Mouse (Mus musculus): ENCODE data around the gene Dynlt1b. TPM values are rescaled to one million over a fixed set of nuclear protein-coding genes. Genes with fewer than 3 reads are reported as not detected.
"Not testable (repeated sequence)": the region's sequence is repeated elsewhere in the genome, so short reads cannot be mapped to it uniquely, and the experiment has no call there.

Dynlt1b gene
- polyA plus RNA-seq, 1 experiment from 2014 or later: 526 TPM

DNA sequence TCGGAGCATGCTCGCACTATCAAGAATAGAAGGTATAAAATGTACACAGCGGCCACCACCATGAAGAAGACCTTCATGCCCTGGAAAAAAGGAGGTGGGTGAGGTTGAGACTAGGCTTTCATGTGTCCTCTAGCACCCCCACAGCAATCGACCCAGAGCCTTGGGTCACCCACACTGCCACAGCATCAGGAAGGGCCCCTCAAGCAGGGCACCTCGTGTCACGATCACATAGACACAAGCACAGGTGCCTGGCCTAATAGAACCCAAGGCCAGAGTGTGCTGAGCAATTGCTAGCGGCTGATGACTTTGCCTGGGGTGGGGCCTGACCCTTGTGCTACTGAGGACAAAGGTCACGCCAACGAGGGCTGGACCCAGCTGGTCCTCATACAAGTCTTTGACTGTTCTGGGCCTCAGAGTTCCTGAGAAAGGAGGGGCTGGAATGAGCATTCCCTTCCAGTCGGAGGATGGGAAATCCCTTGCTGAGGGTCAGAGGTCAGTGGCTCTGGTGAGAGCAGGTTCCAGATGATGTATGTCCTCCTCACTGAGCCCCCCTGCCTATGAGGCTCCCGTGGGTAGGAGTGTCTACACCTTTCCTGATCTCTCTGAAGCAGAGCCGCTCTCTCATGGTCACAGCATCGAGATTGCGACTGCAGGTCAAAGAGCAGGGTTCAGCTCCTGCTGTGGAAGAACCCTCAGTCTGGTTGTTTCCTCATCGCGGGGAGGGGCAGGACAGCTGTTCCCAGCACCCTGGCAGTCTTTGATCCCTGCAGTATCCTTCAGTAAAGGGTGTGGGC lies 16.1 kb downstream of the Dynlt1b start:
- WGBS: 54% methylated on average over 11 of the region's 16 CpGs
- not testable (repeated sequence) for H3K4me2 ChIP-seq (replicated peaks); H3K27ac ChIP-seq (replicated peaks); H3K4me1 ChIP-seq; H3K36me3 ChIP-seq; H3K27me3 ChIP-seq; H3K4me3 ChIP-seq (replicated peaks); H3K9ac ChIP-seq; H3K9me3 ChIP-seq (replicated peaks)
- ATAC-seq (ENCODE audit: insufficient number of reproducible peaks, low FRiP score, low TSS enrichment, low read depth): 0 out of 2 replicates have a peak, but pooled peaks have one; percentile 5

DNA sequence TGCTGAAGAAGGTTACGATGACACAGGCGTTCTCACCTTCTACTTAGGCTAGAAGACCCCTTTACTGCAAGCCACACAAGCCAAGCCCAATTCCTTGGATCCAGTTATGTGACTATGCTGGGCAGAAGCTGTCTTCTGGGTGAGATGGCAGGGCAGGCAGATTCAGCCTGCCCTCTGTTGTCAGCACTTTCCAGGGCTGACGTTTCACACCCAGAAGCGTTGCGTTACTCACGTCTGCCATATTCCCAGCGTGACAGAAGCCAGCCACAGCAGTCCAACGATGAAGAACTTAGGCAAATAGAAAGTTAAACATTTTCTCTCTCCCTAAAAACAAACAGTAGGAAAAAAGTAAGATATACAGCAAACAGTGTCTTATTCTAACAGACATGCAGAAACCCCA lies 18.4 kb downstream of the Dynlt1b start:
- 82% methylated on average over 8 of the region's 8 CpGs for WGBS
- H3K36me3 ChIP-seq; H3K4me3 ChIP-seq (replicated peaks); H3K4me1 ChIP-seq; H3K27me3 ChIP-seq; H3K27ac ChIP-seq (replicated peaks); H3K9me3 ChIP-seq (replicated peaks); ATAC-seq (ENCODE audit: insufficient number of reproducible peaks, low FRiP score, low TSS enrichment, low read depth); H3K4me2 ChIP-seq (replicated peaks); H3K9ac ChIP-seq: not testable (repeated sequence)

GRCm38 (mm10) chr17:6449166-6449565 lies 19.3 kb downstream of the Dynlt1b start:
- H3K27ac ChIP-seq (replicated peaks); H3K9ac ChIP-seq; H3K27me3 ChIP-seq; ATAC-seq (ENCODE audit: insufficient number of reproducible peaks, low FRiP score, low TSS enrichment, low read depth); H3K36me3 ChIP-seq; H3K4me1 ChIP-seq; H3K9me3 ChIP-seq (replicated peaks); H3K4me2 ChIP-seq (replicated peaks); H3K4me3 ChIP-seq (replicated peaks): not testable (repeated sequence)
- 86% methylated on average over 12 of the region's 12 CpGs for WGBS

- not testable (repeated sequence) for H3K9ac ChIP-seq; H3K27me3 ChIP-seq; H3K4me3 ChIP-seq (replicated peaks); H3K9me3 ChIP-seq (replicated peaks); ATAC-seq (ENCODE audit: insufficient number of reproducible peaks, low FRiP score, low TSS enrichment, low read depth); H3K4me1 ChIP-seq; H3K27ac ChIP-seq (replicated peaks); H3K4me2 ChIP-seq (replicated peaks)
- 88% methylated on average over 2 of the region's 10 CpGs for WGBS
- H3K36me3 ChIP-seq: peaks cover 12% of the 10 kb centered on the region
These were observed 21.3 kb downstream of the Dynlt1b start for GRCm38 (mm10) chr17:6451205-6451604.

- H3K9me3 ChIP-seq (replicated peaks); H3K4me3 ChIP-seq (replicated peaks); H3K27ac ChIP-seq (replicated peaks); H3K4me2 ChIP-seq (replicated peaks); H3K4me1 ChIP-seq; H3K9ac ChIP-seq; ATAC-seq (ENCODE audit: insufficient number of reproducible peaks, low FRiP score, low TSS enrichment, low read depth); H3K27me3 ChIP-seq: not testable (repeated sequence)
- 89% methylated on average over 9 of the region's 11 CpGs for WGBS
- peaks cover 16% of the 10 kb centered on the region for H3K36me3 ChIP-seq
These were observed 22.8 kb downstream of the Dynlt1b start for GRCm38 (mm10) chr17:6452689-6453088.

- 84% methylated on average over 2 of the region's 2 CpGs for WGBS
- peaks cover 21% of the 10 kb centered on the region for H3K36me3 ChIP-seq
- not testable (repeated sequence) for H3K27me3 ChIP-seq; H3K4me3 ChIP-seq (replicated peaks); H3K27ac ChIP-seq (replicated peaks); H3K4me1 ChIP-seq; H3K9me3 ChIP-seq (replicated peaks); H3K4me2 ChIP-seq (replicated peaks); ATAC-seq (ENCODE audit: insufficient number of reproducible peaks, low FRiP score, low TSS enrichment, low read depth); H3K9ac ChIP-seq
These were observed 24.8 kb downstream of the Dynlt1b start for GRCm38 (mm10) chr17:6454703-6455102.

DNA sequence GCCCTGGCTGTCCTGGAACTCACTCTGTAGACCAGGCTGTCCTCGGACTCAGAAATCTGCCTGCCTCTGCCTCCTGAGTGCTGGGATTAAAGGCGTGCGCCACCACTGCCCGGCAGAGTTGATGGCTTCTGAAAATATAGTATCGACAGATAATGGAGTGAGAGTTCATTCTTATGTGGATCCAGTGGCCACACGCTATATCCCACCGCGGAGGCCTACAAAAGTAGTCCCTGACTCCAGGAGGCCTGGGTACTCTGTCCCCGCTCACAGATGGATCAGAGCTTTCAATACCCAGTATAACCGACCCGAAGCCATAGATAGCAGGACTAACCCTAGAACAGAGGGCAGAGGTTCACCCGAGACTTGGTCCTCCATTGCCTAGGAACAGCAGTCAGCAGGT lies 26.0 kb downstream of the Dynlt1b start:
- not testable (repeated sequence) for ATAC-seq (ENCODE audit: insufficient number of reproducible peaks, low FRiP score, low TSS enrichment, low read depth); H3K4me2 ChIP-seq (replicated peaks); H3K27ac ChIP-seq (replicated peaks); H3K9ac ChIP-seq; H3K9me3 ChIP-seq (replicated peaks); H3K27me3 ChIP-seq; H3K4me1 ChIP-seq; H3K4me3 ChIP-seq (replicated peaks)
- H3K36me3 ChIP-seq: peaks cover 25% of the 10 kb centered on the region
- 95% methylated on average over 12 of the region's 12 CpGs for WGBS

DNA sequence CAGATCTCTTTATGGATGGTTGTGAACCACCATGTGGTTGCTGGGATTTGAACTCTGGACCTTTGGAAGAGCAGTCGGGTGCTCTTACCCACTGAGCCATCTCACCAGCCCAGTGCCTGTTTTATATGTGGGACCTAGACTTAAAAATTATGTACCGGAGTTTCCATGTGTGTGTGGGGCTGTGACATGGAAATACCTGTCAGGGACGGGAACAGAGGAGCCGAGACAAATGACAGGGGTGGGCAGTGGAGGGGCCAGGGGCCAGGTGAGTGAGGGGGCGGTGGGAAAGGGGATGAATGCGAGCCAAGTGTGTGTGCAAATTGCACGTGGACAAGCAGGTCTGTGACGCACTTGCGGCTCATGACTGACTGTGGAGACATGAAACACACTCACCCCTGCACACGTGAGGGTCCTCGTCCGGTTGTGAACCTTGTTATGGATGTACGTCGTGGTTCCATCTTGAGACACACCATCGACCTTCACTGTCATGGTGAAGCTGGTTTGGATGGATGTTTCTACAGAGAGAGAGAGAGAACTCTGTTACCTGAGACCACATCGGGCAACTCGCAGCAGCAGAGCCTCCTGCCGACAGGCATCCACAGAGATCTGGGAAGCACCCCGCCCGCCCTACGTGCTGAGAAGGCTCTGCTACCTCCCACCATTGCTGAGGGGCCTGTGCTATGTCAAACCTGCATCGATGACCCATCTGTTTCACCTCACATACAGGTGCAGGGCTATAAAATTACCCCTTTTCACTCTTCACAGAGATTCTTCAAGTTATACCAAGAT lies 26.9 kb downstream of the Dynlt1b start:
- WGBS: 90% methylated on average over 17 of the region's 22 CpGs
- ATAC-seq (ENCODE audit: insufficient number of reproducible peaks, low FRiP score, low TSS enrichment, low read depth); H3K4me1 ChIP-seq; H3K27me3 ChIP-seq; H3K9me3 ChIP-seq (replicated peaks); H3K27ac ChIP-seq (replicated peaks); H3K9ac ChIP-seq; H3K4me2 ChIP-seq (replicated peaks); H3K4me3 ChIP-seq (replicated peaks): not testable (repeated sequence)
- H3K36me3 ChIP-seq: peaks cover 25% of the 10 kb centered on the region

- 0 out of 2 replicates have a peak, but pooled peaks have one; percentile 11 for ATAC-seq (ENCODE audit: insufficient number of reproducible peaks, low FRiP score, low TSS enrichment, low read depth)
- H3K4me3 ChIP-seq (replicated peaks): not testable (repeated sequence)
These were observed 31.2 kb downstream of the Dynlt1b start for GRCm38 (mm10) chr17:6461083-6461595.

DNA sequence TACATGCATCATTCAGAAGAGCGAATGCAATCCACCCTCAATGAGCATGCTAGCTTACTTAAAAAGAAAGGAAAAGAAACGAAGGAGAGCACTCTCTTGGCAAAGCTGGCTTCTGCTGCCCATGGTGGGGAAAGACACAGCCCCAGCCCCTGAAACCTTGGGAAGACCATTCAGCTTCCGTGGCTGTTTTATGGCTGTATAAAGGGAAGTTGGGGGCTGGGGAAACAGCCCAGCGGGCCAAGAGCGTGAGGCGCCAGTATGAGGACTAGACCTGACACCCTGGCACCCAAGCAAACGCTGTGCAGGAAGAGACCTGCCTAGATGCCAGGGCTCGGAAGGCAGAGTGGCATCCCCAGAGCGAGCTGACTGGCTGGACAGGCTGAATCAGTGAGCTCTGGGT lies 35.8 kb downstream of the Dynlt1b start:
- H3K9ac ChIP-seq; ATAC-seq (ENCODE audit: insufficient number of reproducible peaks, low FRiP score, low TSS enrichment, low read depth); H3K27ac ChIP-seq (replicated peaks); H3K36me3 ChIP-seq; H3K27me3 ChIP-seq; H3K4me3 ChIP-seq (replicated peaks); H3K9me3 ChIP-seq (replicated peaks); H3K4me2 ChIP-seq (replicated peaks): not testable (repeated sequence)
- peaks cover 11% of the 10 kb centered on the region for H3K4me1 ChIP-seq
- WGBS: 89% methylated on average over 9 of the region's 9 CpGs

More at GRCm38 (mm10) chr17:6461083-6461595, 31.2 kb downstream of the Dynlt1b start:
- H3K9ac ChIP-seq; H3K27me3 ChIP-seq; H3K4me2 ChIP-seq (replicated peaks); H3K27ac ChIP-seq (replicated peaks); H3K9me3 ChIP-seq (replicated peaks); H3K4me1 ChIP-seq: not testable (repeated sequence)
- H3K36me3 ChIP-seq: peaks cover 21% of the 10 kb centered on the region
- 91% methylated on average over 5 of the region's 5 CpGs for WGBS

DNA sequence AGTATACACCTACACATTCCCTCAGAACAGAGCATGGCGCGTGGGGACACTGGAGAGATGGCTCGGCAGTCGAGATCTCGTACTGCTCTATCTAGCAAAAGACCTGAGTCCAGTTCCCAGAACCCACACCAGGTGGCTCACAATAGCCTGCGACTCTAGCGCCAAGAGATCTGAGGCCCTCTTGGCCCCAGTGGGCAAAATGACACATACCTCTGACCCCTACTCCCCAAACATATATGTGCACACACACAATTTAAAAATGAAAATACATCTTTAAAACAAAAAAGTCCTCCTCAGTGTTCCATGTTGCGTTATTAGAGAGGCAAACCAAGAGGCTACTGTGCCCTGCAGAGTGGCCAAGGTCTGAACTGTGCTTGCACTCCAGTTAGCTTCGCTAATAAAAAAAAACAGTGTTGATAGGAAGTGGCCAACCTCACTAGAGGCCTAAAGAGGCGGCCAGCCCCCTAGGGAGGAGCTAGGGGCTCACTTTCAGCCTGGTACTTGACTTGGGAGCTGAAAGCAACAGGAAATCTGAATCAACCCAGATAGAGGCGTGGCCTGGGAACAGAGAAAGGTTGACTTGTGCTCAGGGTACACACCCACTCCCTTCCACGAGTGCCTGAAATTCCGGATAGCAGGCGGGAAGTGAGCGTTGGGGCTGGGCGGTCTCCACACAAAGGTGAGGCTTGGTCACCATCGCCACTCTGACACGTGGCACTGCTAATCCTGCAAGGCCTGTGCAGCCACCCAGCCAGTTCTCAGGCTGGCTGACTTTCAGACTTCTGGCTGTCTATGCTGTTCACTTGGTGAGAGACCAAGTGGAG lies 37.9 kb downstream of the Dynlt1b start:
- H3K4me2 ChIP-seq (replicated peaks): 0 out of 2 replicates have a peak overlapping the region, but pooled peaks have one; percentile 4
- not testable (repeated sequence) for H3K9me3 ChIP-seq (replicated peaks); H3K27me3 ChIP-seq; H3K4me3 ChIP-seq (replicated peaks); H3K9ac ChIP-seq; H3K36me3 ChIP-seq
- H3K4me1 ChIP-seq: peaks cover 11% of the 10 kb centered on the region
- peak; percentile 75 for ATAC-seq (ENCODE audit: insufficient number of reproducible peaks, low FRiP score, low TSS enrichment, low read depth)
- peak overlapping the region; percentile 61; the same call in 1 of the 2 replicates for H3K27ac ChIP-seq (replicated peaks)
- 52% methylated on average over 18 of the region's 18 CpGs for WGBS

Measured in embryonic facial prominence, embryonic 15.5 days (tissue).